Mouse (Mus musculus) heart, postnatal 0 days (tissue): ENCODE results near the gene Dedd. TPM values are rescaled to one million over a fixed set of nuclear protein-coding genes. Genes with fewer than 3 reads are reported as not detected.
"Not testable (repeated sequence)": the region's sequence is repeated elsewhere in the genome, so short reads cannot be mapped to it uniquely, and the experiment has no call there.

ENCODE experiments used
- ATAC-seq: fragments of 200-750 bp; cut with Nextera tagmentation; 2 replicates; pipeline ENCODE4 v1.8.0; 2017; ENCODE audit warnings: low read depth, moderate number of reproducible peaks, moderate library complexity; ENCODE audit not compliant: insufficient read depth
- DNase-seq: peaks from one replicate; pipeline ENCODE4 v3.0.0-alpha.2; 2016; ENCODE audit warnings: low spot score
- H3K27ac ChIP-seq: fragments of 300-500 bp; sonication (generic); 2 replicates; pipeline ENCODE4 v1.5.1; 2014; ENCODE audit warnings: low read depth, mild to moderate bottlenecking
- H3K27me3 ChIP-seq: fragments of 300-500 bp; sonication (generic); 2 replicates; pipeline ENCODE4 v1.6.1; 2014; ENCODE audit warnings: low read length, mixed read lengths; ENCODE audit not compliant: control insufficient read depth, insufficient read depth
- H3K36me3 ChIP-seq: fragments of 300-500 bp; sonication (generic); replicated peaks from 2 replicates; pipeline ENCODE4 v1.6.1; 2014; ENCODE audit warnings: low read length, mixed read lengths; ENCODE audit not compliant: control insufficient read depth, insufficient read depth
- H3K4me1 ChIP-seq: fragments of 300-500 bp; sonication (generic); 2 replicates; pipeline ENCODE4 v1.6.1; 2014; ENCODE audit warnings: antibody characterized with exemption; ENCODE audit not compliant: control insufficient read depth, insufficient read depth
- H3K4me2 ChIP-seq: fragments of 300-500 bp; sonication (generic); 2 replicates; pipeline ENCODE4 v1.6.1; 2014; ENCODE audit warnings: low read depth, mild to moderate bottlenecking, low read length, moderate library complexity
- H3K4me3 ChIP-seq: fragments of 300-500 bp; sonication (generic); 2 replicates; pipeline ENCODE4 v1.5.1; 2014; ENCODE audit warnings: low read depth, low read length
- H3K9ac ChIP-seq: fragments of 300-500 bp; sonication (generic); replicated peaks from 2 replicates; pipeline ENCODE4 v1.6.1; 2014; ENCODE audit warnings: low read depth, low read length, mixed read lengths
- H3K9me3 ChIP-seq: fragments of 300-500 bp; sonication (generic); replicated peaks from 2 replicates; pipeline ENCODE4 v1.6.1; 2016; ENCODE audit warnings: low read length; ENCODE audit not compliant: control insufficient read depth
- CTCF ChIP-seq: IDR thresholded peaks from 2 replicates; pipeline ENCODE4 v1.5.1; 2016; ENCODE audit warnings: antibody characterized with exemption, control low read depth, low read depth
- EP300 ChIP-seq: IDR thresholded peaks from 2 replicates; pipeline ENCODE4 v1.6.1; 2016; ENCODE audit warnings: antibody characterized with exemption, low read depth
- WGBS: fragments of 180-500 bp; shearing (Covaris S2); extraction: QIAGEN DNeasy Blood & Tissue Kit; methylation state at CpG from one replicate; pipeline ENCODE4 v1.1.7; 2014; 5-methylcytosine and 5-hydroxymethylcytosine counted together
- polyA plus RNA-seq: library from polyadenylated mRNA; unstranded; fragments of >200 nt; fragmentation: Nextera tagmentation; extraction: Ambion mirVana; gene quantifications from 2 replicates; pipeline ENCODE4 v1.2.1, GENCODE M21; 2015
- total RNA-seq: library from RNA; depleted of rRNA; stranded (reverse); fragments of >200 nt; gene quantifications from 2 replicates; pipeline ENCODE4 v1.2.3, GENCODE M21; 2014; ENCODE audit warnings: low replicate concordance

Dedd gene
- total and polyA plus RNA-seq, 2 experiments from 2014 or later: 20.8 to 30.0 TPM

GRCm38 (mm10) chr1:171321415-171321814, 7.5 kb upstream of the Dedd start:
- Histone ChIP-seq H3K27ac (no peak overlapping the region), H3K4me3 (no peak overlapping the region), H3K9ac (no peak overlapping the region), H3K4me2 (no peak overlapping the region), H3K27me3 (no peaks in the 10 kb centered on the region), H3K4me1 (no peaks in the 10 kb centered on the region), H3K36me3 (0 out of 2 replicates have a peak, but pooled peaks cover 4% of the 10 kb centered on the region), H3K9me3 (no peaks in the 10 kb centered on the region)
- DNase-seq (peak; percentile 20), ATAC-seq (no peak)
- TF ChIP-seq CTCF (peak; percentile 64), EP300 (no peak)

DNA sequence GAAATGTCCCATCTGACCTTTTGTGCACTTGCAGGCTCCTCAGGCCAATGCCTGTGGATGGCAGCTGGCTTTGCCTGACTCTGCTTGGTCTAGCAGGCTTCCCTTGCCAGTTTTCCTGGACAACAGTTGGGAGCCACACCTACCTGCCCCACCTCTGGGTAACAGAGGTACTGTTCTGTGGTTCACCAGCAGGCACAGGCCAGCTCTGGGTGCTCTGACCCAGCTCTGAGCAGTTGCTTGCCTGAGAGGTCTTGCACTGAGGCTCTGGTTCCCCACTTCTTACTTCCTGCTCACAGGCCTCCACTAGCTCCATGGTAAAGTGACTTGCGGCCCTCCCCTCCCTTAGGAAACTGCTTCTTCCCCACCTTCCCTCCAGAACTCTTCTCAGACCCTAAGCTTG, 6.9 kb upstream of the Dedd start:
- H3K27ac ChIP-seq: no peak overlapping the region
- H3K4me1 ChIP-seq: no peaks in the 10 kb centered on the region
- no peak for DNase-seq
- no peak overlapping the region for H3K4me2 ChIP-seq
- TF ChIP-seq CTCF (no peak), EP300 (no peak)
- 0 out of 2 replicates have a peak, but pooled peaks cover 4% of the 10 kb centered on the region for H3K36me3 ChIP-seq
- H3K4me3 ChIP-seq: no peak overlapping the region
- no peaks in the 10 kb centered on the region for H3K27me3 ChIP-seq
- H3K9me3 ChIP-seq: no peaks in the 10 kb centered on the region
- 84% methylated on average over 1 of the region's 1 CpGs for WGBS
- no peak overlapping the region for H3K9ac ChIP-seq
- no peak for ATAC-seq

GRCm38 (mm10) chr1:171325571-171325970, 3.4 kb upstream of the Dedd start:
- H3K4me3 ChIP-seq: no peak overlapping the region
- no peak for DNase-seq
- no peaks in the 10 kb centered on the region for H3K27me3 ChIP-seq
- no peak overlapping the region for H3K27ac ChIP-seq
- H3K9ac ChIP-seq: no peak overlapping the region
- H3K36me3 ChIP-seq: 0 out of 2 replicates have a peak, but pooled peaks cover 4% of the 10 kb centered on the region
- no peak overlapping the region for H3K4me2 ChIP-seq
- TF ChIP-seq EP300 (no peak), CTCF (no peak)
- H3K9me3 ChIP-seq: no peaks in the 10 kb centered on the region
- 65% methylated on average over 2 of the region's 2 CpGs for WGBS
- peaks cover 17% of the 10 kb centered on the region for H3K4me1 ChIP-seq
- ATAC-seq: no peak

DNA sequence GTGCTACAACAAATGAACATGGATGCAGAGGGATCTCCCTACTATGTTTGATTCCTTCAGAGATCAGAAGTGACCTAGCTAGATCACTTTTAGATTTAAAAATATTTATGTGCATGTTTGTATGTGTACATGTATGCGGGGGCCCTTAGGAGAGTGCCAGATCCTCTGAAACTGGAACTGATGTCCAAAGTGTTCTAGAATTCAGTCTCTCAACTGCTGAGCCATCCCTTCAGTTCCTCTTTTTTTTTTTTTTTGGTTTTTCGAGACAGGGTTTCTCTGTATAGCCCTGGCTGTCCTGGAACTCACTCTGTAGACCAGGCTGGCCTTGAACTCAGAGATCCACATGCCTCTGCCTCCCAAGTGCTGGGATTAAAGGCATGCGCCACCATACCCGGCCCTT, 2.4 kb upstream of the Dedd start:
- not testable (repeated sequence) for H3K27ac ChIP-seq, H3K27me3 ChIP-seq, DNase-seq, H3K4me2 ChIP-seq, H3K36me3 ChIP-seq, ATAC-seq, H3K9ac ChIP-seq, H3K9me3 ChIP-seq, H3K4me3 ChIP-seq
- H3K4me1 ChIP-seq: peaks cover 23% of the 10 kb centered on the region
- WGBS: 85% methylated on average over 4 of the region's 4 CpGs

DNA sequence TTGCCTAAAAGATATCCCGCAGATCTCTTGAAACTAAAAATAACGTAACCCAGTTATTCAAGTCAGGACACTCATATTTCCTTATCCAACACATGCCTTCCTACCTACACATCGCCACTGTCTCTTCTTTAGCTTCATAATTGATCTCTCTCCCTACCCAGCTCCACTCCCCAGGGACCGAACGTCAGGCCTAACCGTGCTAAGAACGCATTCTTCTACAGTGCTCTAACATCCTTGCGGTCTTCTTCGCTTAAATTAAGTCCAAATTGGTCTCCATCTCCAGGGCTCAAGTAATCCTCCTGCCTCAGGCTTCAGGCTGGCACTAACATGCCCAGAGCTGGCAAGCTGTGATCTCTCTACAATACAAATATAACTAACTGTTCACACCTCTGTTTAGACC, 701 bp upstream of the Dedd start:
- Histone ChIP-seq H3K4me1 (peaks cover 31% of the 10 kb centered on the region), H3K27me3 (no peaks in the 10 kb centered on the region)
- ATAC-seq: no peak

More for the DNA sequence above, 701 bp upstream of the Dedd start:
- Histone ChIP-seq H3K9me3 (no peaks in the 10 kb centered on the region), H3K36me3 (peaks cover 4% of the 10 kb centered on the region; the same call in 1 of the 2 replicates), H3K27ac (peak overlapping the region; percentile 99), H3K9ac (peak overlapping the region; percentile 97), H3K4me3 (peak overlapping the region; percentile 67), H3K4me2 (peak overlapping the region; percentile 70)
- no peak for TF ChIP-seq EP300
- no peak for TF ChIP-seq CTCF
- no peak for DNase-seq
- WGBS: 14% methylated on average over 9 of the region's 9 CpGs
